Mouse (Mus musculus): ENCODE data around the gene Atxn7l1. TPM values are rescaled to one million over a fixed set of nuclear protein-coding genes. Genes with fewer than 3 reads are reported as not detected.
A peak's percentile ranks its signal among the peaks of the same experiment; 100 is the strongest.

Atxn7l1 gene
- total RNA-seq, 1 experiment, result 3.9 TPM

DNA sequence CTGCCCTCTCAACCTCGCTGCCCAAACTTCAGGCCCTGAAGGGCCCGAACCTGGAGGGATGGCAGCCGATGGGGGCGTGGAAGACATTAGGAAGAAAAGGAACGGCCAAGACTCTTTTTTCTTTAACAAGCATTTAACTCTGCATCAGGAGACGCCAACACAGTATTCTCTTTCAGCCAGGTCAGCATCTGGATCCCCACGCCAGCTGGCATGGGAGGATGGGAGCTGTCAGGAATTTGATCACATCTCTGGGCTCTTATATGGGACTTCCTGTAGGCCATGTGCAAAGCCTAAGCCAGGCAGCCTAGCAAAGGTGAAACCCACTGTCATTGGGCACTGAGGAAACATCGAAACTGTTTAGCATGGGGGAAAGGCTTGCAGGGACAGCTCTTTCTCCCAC lies 217.0 kb downstream of the Atxn7l1 start:
- peaks cover 0 to 4% of the 10 kb centered on the region in 2 experiments; a peak in 1 of 4 replicates for H3K4me1 ChIP-seq (ENCODE audit: control insufficient read depth in 2 of 2, insufficient read depth in 2 of 2, low read length in 2 of 2, poor library complexity in 1 of 2)
- no peak for DNase-seq (ENCODE audit: low read depth, low spot score)
- no peak for TF ChIP-seq ZC3H11A (IDR thresholded peaks at IDR 0.05; ENCODE audit: borderline replicate concordance, low read depth, low read length)
- no peak for TF ChIP-seq HCFC1 (IDR thresholded peaks at IDR 0.05; ENCODE audit: borderline replicate concordance, insufficient read depth, low read length)
- TF ChIP-seq ZNF384 (IDR thresholded peaks at IDR 0.05; ENCODE audit: low read depth, low read length), result no peak
- no peak for TF ChIP-seq MAFK (IDR thresholded peaks at IDR 0.05; ENCODE audit: insufficient read depth, low read depth, low read length)
- no peak for TF ChIP-seq CHD2 (IDR thresholded peaks at IDR 0.05; ENCODE audit: low read depth, low read length)

DNA sequence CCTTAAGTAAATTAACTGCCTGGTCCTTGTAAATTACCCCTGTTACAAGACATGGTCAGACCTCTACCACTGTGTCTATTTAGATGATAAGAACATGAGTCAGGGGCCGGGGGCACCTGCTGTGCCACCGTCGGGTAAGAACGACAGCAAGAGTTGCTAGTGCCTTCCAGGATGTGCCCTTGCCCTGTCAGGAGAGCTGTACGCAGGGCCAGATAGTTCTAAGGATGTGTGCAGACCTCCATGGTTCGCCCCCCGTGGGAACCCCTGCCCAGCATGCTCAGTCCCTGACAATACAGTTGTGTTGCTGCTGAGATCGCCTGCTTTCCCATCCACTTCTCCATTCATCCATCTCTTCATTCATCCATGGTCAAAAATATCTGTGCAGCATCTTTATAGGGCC lies 217.6 kb downstream of the Atxn7l1 start:
- no peak overlapping the region for H3K4me3 ChIP-seq (ENCODE audit: insufficient read depth in 1 of 2, low read depth in 1 of 2, low read length in 2 of 2, poor library complexity in 1 of 2, severe bottlenecking in 1 of 2)
- H3K36me3 ChIP-seq (ENCODE audit: control insufficient read depth, insufficient read depth, low read length, poor library complexity, severe bottlenecking), result no peaks in the 10 kb centered on the region
- peaks cover 0 to 5% of the 10 kb centered on the region in 2 experiments; a peak in 1 of 4 replicates for H3K4me1 ChIP-seq (ENCODE audit: control insufficient read depth in 2 of 2, insufficient read depth in 2 of 2, low read length in 2 of 2, poor library complexity in 1 of 2)
- H3K9ac ChIP-seq (ENCODE audit: insufficient read depth, low read depth, low read length, poor library complexity, severe bottlenecking), result no peak overlapping the region
- TF ChIP-seq ZNF384 (IDR thresholded peaks at IDR 0.05; ENCODE audit: low read depth, low read length) (no peak), ZC3H11A (IDR thresholded peaks at IDR 0.05; ENCODE audit: borderline replicate concordance, low read depth, low read length) (no peak), CHD2 (IDR thresholded peaks at IDR 0.05; ENCODE audit: low read depth, low read length) (no peak), HCFC1 (IDR thresholded peaks at IDR 0.05; ENCODE audit: borderline replicate concordance, insufficient read depth, low read length) (no peak), MAFK (IDR thresholded peaks at IDR 0.05; ENCODE audit: insufficient read depth, low read depth, low read length) (no peak)
- DNase-seq (ENCODE audit: low read depth, low spot score), result no peak
- H3K27ac ChIP-seq (ENCODE audit: insufficient read depth, low read depth, low read length, poor library complexity, severe bottlenecking), result no peak overlapping the region
- no peaks in the 10 kb centered on the region for H3K9me3 ChIP-seq (ENCODE audit: control insufficient read depth, insufficient read depth, low read depth, low read length)
- in situ Hi-C loops (cut with MboI; ENCODE audit: low sequenced_read_pairs in 2 of 2, unreplicated experiment in 2 of 2), result no loop called here

More for the DNA sequence above, 217.0 kb downstream of the Atxn7l1 start:
- Histone ChIP-seq H3K9ac (ENCODE audit: insufficient read depth, low read depth, low read length, poor library complexity, severe bottlenecking) (no peak overlapping the region), H3K27ac (ENCODE audit: insufficient read depth, low read depth, low read length, poor library complexity, severe bottlenecking) (no peak overlapping the region), H3K36me3 (ENCODE audit: control insufficient read depth, insufficient read depth, low read length, poor library complexity, severe bottlenecking) (no peaks in the 10 kb centered on the region), H3K4me3 (ENCODE audit: insufficient read depth in 1 of 2, low read depth in 1 of 2, low read length in 2 of 2, poor library complexity in 1 of 2, severe bottlenecking in 1 of 2) (no peak overlapping the region), H3K9me3 (ENCODE audit: control insufficient read depth, insufficient read depth, low read depth, low read length) (no peaks in the 10 kb centered on the region)
- in situ Hi-C loops (cut with MboI; ENCODE audit: low sequenced_read_pairs in 2 of 2, unreplicated experiment in 2 of 2), result no loop called here

DNA sequence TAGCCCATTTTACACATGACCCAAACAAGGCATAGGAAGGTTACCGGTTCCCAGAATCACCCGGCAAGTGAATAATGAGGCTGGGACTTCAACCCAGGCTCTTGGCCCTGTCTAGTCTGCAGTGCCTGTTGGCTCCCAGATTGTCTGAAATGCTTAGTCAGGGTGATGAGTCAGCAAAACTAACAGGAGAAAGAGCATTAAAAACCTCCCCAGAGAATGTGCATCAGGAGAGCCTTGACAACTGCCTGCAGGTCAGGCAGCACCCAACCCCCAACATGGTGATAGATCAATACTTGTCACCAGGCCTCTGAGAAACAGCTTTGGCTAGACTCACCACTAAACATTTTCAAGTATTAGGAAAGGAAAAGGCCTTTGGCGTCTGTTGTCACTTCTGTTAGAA lies 222.1 kb downstream of the Atxn7l1 start:
- no peaks in the 10 kb centered on the region for H3K9me3 ChIP-seq (ENCODE audit: control insufficient read depth, insufficient read depth, low read depth, low read length)
- H3K9ac ChIP-seq (ENCODE audit: insufficient read depth, low read depth, low read length, poor library complexity, severe bottlenecking), result no peak overlapping the region
- TF ChIP-seq CHD2 (IDR thresholded peaks at IDR 0.05; ENCODE audit: low read depth, low read length) (no peak), MAFK (IDR thresholded peaks at IDR 0.05; ENCODE audit: insufficient read depth, low read depth, low read length) (peak; percentile 93)
- no peak overlapping the region for H3K4me3 ChIP-seq (ENCODE audit: insufficient read depth in 1 of 2, low read depth in 1 of 2, low read length in 2 of 2, poor library complexity in 1 of 2, severe bottlenecking in 1 of 2)
- peaks cover 0 to 5% of the 10 kb centered on the region in 2 experiments; a peak in 1 of 4 replicates for H3K4me1 ChIP-seq (ENCODE audit: control insufficient read depth in 2 of 2, insufficient read depth in 2 of 2, low read length in 2 of 2, poor library complexity in 1 of 2)
- H3K36me3 ChIP-seq (ENCODE audit: control insufficient read depth, insufficient read depth, low read length, poor library complexity, severe bottlenecking), result no peaks in the 10 kb centered on the region
- no peak overlapping the region for H3K27ac ChIP-seq (ENCODE audit: insufficient read depth, low read depth, low read length, poor library complexity, severe bottlenecking)
- in situ Hi-C loops (cut with MboI; ENCODE audit: low sequenced_read_pairs in 2 of 2, unreplicated experiment in 2 of 2), result no loop called here
- DNase-seq (ENCODE audit: low read depth, low spot score), result no peak

DNA sequence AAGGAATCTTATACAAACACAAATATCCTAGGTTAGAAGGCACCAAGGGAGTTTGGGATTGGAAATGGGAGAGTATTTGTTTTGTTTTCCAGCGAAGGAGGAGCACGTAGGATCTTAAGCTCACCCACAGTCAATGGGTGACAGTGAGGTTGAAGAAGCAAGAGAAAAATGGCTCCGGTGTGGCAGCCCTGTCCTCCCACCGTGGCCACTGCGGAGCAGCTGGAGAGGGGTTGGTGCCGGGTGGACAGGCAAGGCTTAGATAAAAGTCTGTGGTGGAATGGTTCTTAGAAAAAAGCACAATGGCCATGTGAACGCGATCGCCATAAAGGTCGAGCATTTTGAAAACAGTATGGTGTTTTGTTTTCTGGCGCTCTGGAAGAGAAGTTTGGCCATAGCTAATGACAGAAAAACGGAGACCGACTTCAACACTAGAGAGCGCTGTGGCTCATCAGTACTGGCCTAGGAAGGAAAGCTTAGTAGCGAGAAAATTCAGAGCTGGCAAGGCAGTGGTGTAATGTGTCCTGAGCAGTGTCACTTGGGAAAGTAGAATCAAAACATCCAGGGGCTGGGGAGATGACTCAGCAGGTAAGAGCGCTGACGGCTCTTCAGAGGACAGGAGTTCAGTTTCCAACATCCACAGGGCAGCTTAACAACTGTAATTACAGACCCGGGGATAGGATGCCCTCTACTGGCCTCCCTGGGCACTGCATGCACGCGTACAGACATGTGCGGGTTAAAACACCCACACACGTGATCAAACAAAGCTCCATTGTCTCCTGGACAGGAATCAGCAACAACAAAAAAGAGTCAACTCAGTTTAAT lies 232.3 kb downstream of the Atxn7l1 start:
- peak; percentile 87 for DNase-seq (ENCODE audit: low read depth, low spot score)
- Histone ChIP-seq H3K9ac (ENCODE audit: insufficient read depth, low read depth, low read length, poor library complexity, severe bottlenecking) (peak overlapping the region; percentile 60; the same call in 1 of the 2 replicates), H3K27ac (ENCODE audit: insufficient read depth, low read depth, low read length, poor library complexity, severe bottlenecking) (no peak overlapping the region), H3K36me3 (ENCODE audit: control insufficient read depth, insufficient read depth, low read length, poor library complexity, severe bottlenecking) (no peaks in the 10 kb centered on the region), H3K4me3 (ENCODE audit: insufficient read depth in 1 of 2, low read depth in 1 of 2, low read length in 2 of 2, poor library complexity in 1 of 2, severe bottlenecking in 1 of 2) (peak overlapping the region; percentile 48 to 52), H3K9me3 (ENCODE audit: control insufficient read depth, insufficient read depth, low read depth, low read length) (no peaks in the 10 kb centered on the region), H3K4me1 (ENCODE audit: control insufficient read depth in 2 of 2, insufficient read depth in 2 of 2, low read length in 2 of 2, poor library complexity in 1 of 2) (peaks cover 2 to 10% of the 10 kb centered on the region in 2 experiments; a peak in 1 of 4 replicates)
- in situ Hi-C loops (cut with MboI; ENCODE audit: low sequenced_read_pairs in 2 of 2, unreplicated experiment in 2 of 2), result no loop called here
- no peak for TF ChIP-seq HCFC1 (IDR thresholded peaks at IDR 0.05; ENCODE audit: borderline replicate concordance, insufficient read depth, low read length)
- peak; percentile 82 for TF ChIP-seq MAFK (IDR thresholded peaks at IDR 0.05; ENCODE audit: insufficient read depth, low read depth, low read length)
- no peak for TF ChIP-seq ZNF384 (IDR thresholded peaks at IDR 0.05; ENCODE audit: low read depth, low read length)
- 0 out of 2 replicates have a peak, but pooled peaks have one; percentile 6 for TF ChIP-seq CHD2 (IDR thresholded peaks at IDR 0.05; ENCODE audit: low read depth, low read length)
- peak; percentile 20; the same call in 1 of the 2 replicates for TF ChIP-seq ZC3H11A (IDR thresholded peaks at IDR 0.05; ENCODE audit: borderline replicate concordance, low read depth, low read length)
